Mouse (Mus musculus) ovary, postnatal 36 days (tissue): ENCODE data around the gene Slc2a12.

Experiments
- DNase-seq: peaks from one replicate; pipeline ENCODE4 v3.0.0; 2022; ENCODE audit warnings: low spot score, mixed read lengths

Gene Slc2a12

DNA sequence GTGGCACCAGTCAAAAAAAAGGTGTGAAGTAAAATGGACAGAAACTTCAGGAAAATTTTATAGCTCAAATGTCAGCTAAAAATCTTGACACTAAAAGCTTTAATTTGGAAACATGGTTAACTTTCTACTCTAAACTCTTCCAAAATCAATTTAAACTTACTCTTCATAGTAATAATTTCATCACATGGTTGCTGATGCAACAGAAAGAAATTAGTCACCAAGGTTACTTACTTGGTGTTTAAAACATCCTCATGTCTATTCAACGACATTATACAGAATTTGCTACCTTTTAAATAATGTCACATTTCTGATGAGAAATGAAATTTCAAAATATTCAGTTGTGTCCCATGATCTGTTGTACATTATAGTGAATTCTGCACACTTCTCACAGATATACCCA lies 83.4 kb downstream of the Slc2a12 start:
- no peak for DNase-seq

DNA sequence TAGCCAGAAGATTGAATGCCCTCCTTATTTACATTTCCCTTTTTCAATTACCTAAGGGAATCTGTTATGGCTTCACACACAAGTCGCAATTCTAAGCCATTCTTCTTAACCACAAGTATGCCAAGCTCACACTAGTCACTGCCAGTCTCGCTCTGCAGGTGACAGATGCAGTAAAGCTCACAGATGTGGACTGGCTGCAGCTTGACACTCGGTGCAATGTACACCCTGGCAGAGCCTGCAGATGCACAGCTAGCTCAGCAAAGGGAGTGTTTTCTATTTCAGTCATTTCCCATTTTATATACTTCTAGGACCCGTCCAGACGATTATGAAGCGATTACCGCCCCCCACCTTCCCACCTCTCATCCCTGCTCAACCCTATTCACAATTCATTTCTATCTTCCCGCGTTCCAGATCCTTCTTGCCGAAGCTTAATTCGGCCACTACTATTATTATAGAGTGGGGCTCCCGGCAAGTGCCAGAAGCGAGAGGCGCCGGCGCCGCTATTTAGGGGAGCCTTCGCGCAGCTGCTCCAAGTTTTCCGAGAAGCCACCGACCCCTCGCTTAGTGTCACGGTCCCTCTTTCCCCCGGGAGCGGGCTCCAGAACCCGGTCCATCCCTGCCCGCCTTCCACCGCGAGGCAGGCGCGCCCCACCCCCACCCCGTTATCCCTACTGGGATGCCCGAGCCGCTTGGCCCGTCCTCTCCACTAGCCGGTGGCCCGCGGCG lies 85.6 kb downstream of the Slc2a12 start:
- no peak for DNase-seq

DNA sequence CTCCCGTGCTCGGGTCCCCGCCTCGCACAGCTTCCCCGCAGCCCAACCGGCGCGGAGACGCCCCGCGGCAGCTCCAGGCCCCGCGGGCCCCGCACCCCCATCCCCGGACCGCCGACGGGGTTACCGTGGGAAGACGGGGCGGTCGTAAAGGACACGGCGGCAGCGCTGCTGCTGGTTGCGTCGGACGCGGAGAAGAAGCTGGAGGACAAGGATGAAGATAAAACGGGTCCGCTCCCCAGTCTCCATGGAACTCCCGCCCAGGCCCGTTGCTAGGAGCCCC lies 86.1 kb downstream of the Slc2a12 start:
- DNase-seq, result no peak

DNA sequence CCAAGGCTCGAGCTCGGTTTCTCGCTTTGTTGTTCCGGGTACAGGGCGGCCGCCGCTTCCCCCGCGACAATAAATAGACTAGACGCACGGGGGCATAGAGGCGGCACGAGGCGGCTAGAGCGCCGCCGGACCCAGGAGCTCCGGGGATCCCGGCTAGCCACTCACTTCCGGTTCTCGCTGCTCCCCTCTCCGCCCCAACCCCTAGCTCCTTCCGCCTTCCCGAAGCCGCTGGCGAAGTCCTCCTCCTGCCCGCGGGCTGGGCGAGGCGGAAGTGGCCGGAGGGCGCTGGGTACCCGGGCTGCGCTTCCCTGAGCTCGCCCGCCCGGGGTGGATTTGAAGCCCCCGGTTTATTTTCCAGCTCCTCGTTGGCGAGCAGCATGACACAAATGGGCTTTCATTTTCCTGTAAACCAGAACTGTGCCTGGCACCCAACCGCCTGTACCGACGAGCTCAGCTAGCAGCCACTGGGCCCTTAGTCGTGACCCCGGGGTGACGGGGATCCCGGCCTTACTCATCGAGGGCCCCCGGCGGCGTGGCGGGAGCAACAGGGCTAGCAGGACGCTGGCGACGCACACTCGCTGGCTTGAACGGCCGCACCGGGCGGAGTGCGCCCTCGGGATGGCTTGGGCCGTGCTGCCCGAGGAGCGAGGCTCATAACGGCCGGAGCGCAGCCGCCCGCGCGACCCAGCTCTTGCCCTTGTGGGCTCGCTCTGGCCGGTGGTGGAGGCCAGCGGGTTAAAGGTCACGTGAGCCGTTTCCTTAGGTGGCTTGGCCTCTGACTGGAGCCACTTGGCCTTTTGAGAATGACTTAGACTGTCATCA lies 86.7 kb downstream of the Slc2a12 start, which contains the start of gene Tbpl1:
TSS of gene Tbpl1 (minus strand) at position 667 of the 822 bp plus-strand sequence.
- peak; percentile 96 for DNase-seq

DNA sequence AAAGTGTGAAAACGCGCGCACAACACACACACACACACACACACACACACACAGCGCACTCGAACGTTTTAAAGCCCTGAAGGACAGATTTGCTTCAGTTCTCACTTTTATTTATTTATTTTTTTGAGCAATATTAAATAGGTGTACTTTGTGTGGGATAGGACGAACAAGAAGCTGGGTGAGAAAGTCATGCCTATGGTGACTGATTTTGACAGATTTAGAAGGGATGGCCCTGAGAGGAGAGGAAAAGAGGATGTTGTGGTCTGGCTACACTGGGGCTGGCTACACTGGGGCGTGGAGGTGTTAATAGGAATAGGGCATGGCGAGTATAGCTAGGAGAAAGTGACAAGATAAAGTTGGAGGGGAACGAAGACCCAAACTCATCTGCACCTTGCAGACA lies 87.4 kb downstream of the Slc2a12 start:
- DNase-seq, result no peak

DNA sequence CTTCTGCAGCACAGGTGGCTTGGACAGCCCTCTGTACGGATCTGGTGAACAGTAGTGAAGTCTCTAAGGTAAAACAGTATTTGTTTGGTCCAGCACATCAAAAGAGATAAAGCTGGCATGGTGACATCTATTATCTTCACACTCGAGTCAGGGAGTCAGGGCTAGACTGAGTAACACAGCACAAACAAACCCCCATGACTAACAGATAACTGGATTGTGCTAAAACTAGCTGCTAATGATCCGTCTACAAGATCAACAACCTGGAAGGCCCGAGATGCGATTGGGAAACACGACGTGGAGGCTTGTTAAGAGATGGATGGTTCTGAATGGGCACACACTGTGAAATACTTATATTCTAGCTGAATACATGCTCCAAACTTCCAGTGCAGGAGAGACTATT lies 101.1 kb downstream of the Slc2a12 start:
- no peak for DNase-seq

DNA sequence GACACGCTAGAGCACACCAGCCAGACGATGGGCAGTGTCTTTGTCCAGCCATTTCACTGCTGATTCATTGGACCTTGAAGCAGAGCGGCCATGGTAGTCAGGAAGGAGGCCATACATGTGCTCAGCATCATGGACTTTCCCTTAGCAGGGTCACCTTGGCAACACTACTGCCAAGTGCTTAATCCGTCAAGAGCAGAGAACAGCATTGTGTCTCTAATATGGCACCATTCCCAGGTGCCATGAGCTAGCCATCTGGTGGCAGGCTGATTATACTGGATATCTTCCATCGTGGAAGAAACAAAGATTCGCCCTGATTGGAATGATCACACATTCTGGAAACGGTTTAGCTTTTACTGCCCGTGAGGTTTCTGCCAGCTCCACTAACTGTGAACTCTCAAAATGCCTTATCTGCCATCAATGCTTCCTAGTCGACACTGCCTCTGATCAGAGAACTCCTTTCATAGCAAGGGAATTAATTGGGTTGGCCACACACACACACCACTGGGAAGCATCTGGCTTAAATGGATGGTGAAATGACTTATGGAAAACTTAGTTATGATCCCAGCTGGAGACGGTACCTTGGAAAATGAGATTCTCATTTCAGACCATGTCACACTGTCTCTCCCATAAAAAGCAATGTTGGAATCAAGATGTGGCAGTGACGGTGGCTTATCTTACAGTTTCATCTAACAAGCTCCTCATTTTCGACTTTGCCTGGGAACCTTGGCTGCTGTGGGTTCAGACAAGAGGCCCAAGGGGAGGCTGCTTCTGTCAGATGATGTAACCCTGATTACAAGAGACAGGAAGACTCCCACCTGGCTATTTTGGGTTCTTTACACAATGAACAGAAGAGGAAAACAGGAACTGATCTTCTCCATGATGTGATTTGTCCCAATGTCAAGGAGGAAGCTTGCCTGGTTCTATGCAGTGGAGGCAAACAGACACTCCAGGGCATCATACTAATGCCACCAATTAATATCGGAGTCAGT lies 101.8 kb downstream of the Slc2a12 start:
- DNase-seq, result no peak

DNA sequence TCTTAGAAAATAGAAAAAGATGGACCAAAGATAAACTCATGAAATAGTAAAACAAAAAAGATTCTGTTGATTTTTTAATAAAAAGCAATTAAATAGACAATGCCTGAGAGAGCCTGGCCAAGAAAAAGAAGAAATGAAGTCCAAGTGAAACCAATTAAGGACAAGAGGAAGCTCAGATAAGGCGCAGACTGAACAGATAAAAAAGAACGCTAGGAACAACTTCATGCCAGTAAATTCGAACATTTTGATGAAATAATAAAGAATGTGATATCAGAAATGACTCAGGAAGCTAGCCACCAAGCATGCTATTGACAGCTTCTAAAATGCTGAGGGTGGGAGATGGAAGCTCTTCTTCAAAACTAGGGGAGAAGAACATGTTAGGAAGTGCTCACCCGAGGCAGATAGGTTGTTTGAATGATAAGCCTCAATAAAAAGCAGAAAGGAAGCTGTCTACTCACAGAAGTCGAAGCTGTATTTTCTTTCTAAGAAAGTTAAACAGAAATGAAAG lies 106.4 kb downstream of the Slc2a12 start:
- no peak for DNase-seq
